Mouse (Mus musculus) thymus, postnatal 36 days (tissue): ENCODE results near the gene Six4.
"Not testable (repeated sequence)": the region's sequence is repeated elsewhere in the genome, so short reads cannot be mapped to it uniquely, and the experiment has no call there.

Source experiments
- DNase-seq, 2 experiments: peaks; one replicate each; pipeline ENCODE4 v3.0.0; 2022; ENCODE audit warnings: mixed read lengths in 2 of 2

Six4 gene

DNA sequence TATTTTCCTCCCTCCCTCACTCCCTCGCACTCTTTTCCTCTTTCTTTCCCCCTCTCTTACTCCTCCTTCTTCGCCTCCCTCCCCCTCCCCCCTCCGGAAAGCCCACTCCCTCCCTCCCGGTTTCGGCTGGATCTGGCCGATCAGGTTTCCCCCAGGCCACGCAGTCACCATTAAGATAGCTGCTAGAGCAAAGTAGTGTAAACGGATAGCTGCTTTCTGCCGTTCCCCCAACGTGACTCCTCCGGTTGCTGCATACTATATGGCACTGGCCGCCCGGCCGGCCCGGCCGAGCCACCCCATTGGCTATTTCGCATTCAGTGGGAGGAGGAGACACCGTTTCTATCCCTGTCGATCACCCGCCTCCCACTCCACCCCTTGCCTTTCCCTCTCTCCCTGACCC, at the start of gene Six4:
Gene Six4 (minus strand): TSS at position 261 of the 400 bp plus-strand sequence.
- peak; percentile 2 to 14 for DNase-seq

DNA sequence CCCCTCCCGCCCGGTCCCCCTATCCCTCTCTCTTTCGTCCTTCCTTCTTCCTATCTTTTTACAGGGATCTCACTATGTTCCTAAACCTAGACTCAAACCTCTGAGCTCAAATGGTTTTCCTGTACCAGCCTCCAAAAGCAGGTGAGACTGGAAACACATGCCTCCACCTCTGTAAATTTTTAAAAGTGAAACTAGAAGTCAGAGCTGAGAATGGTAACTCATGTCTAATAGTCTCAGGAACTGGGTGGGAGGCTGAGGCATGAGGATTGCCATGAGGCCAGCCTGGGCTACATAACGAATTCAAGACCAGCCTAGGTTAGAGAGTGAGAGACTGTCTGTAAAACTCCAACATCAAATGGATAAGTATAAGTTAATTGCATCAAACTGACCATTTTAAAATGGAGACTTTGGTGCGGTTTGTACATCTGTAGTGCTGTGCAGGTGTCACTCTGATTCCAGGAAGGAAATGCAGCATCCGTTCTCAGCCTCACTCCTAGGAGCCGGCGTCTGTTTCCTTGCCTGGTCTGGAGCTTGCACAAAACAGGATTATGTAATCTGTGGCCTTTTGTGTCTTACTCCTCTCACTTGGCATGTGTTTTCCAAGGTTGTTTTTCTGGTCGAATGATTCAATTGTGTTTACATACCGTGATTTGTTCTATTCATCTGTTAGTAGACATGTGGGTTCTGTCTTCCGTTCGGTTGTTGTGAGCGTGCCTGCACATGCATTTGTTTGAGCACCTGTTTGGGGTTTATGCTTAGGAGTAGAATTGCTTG, 49.3 kb upstream of the Six4 start:
- peak; percentile 23 to 26 for DNase-seq

DNA sequence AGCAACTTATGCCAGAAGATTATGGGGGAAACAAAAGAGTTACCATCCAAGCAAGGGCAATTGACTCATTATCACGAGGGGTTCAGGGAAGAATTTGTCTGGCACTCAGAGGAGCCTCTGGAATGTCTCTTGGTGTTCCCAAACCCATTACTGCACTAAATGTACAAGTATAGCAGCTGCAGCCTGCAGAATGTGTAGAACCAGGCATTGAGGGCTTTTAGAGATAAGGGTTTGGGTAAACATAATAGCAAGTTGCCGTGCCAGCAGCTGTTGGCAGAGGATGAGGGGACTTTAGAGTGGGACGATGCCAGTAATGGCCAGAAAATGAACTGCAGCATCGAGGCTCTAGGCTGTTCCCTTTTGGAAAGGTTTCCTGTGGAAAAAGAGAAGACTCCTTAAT, 47.1 kb upstream of the Six4 start:
- no peak for DNase-seq

GRCm38 (mm10) chr12:73154150-73154549, 40.9 kb upstream of the Six4 start:
- no peak for DNase-seq

GRCm38 (mm10) chr12:73151038-73151437, 37.8 kb upstream of the Six4 start:
- not testable (repeated sequence) for DNase-seq

DNA sequence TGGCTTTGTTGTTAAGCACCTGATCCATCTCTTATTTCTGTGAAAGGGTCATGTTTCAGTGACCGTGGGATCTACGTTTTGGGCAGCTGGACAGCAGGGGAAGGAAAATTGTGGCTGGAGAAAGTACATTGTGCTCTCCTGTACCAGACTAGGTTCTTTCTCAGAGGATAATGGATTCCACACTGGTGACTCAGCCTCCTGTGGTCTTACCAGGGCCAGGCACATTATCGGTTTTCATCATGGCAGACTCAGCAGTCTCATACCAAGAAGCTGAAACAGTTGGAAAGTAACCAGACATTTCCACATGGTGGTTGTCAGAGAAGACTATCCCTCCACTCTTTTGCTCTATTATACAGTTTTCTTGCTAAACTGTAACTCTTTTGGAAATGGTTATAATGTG, 34.0 kb upstream of the Six4 start:
- no peak for DNase-seq

GRCm38 (mm10) chr12:73140732-73141131, 27.5 kb upstream of the Six4 start:
- no peak for DNase-seq

- DNase-seq: no peak
Observed at GRCm38 (mm10) chr12:73125250-73125649, 12.0 kb upstream of the Six4 start.

- peak; percentile 74 to 82 for DNase-seq
Observed at GRCm38 (mm10) chr12:73123093-73124041, 10.1 kb upstream of the Six4 start, which contains the start of gene Mnat1. Mnat1 (plus strand) TSS chr12:73123717.

GRCm38 (mm10) chr12:73112326-73113087, 749 bp downstream of the Six4 start:
- peak; percentile 6 to 8 for DNase-seq

GRCm38 (mm10) chr12:73111561-73112325, 1.5 kb downstream of the Six4 start:
- peak in 1 of 2 experiments; percentile 16 for DNase-seq

GRCm38 (mm10) chr12:73110431-73111111, 2.7 kb downstream of the Six4 start:
- no peak for DNase-seq

- DNase-seq: no peak
Observed at GRCm38 (mm10) chr12:73107821-73108220, 5.4 kb downstream of the Six4 start.

- DNase-seq: no peak
Observed at GRCm38 (mm10) chr12:73103713-73104112, 9.5 kb downstream of the Six4 start.

DNA sequence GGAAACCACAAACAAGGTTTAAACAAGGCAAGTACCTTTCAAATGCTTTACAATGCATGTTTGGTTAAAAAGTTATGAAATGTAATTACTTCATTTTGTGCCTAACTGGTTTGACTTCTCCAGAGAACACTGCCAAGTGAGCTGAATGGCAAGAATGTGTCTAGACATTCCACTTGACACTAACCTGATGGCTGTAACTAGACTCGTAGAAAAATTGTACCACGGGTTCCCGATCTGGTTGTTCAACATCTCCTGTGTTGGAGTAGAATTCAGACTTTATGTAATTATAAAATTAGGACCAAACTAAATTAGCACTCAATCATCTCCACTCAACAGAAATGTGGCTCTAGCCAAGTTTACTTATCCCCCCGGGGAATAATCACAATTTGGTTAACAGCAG, 14.7 kb downstream of the Six4 start:
- no peak for DNase-seq

DNA sequence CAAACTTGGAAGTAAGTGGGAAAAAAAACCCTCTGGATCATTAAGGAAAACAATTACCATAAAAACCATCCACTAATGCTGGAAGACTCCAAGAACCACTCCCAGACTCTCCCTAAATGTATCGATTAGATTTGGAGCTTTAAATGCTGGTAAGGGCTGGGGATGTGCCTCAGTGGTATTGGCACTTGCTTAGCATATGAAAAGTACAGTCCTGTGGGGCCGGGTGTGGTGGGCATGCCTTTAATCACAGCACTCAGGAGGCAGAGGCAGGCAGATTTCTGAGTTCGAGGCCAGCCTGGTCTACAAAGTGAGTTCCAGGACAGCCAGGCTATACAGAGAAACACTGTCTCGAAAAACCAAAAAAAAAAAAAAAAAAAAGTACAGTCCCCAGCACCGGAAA, 17.1 kb downstream of the Six4 start:
- not testable (repeated sequence) for DNase-seq

DNA sequence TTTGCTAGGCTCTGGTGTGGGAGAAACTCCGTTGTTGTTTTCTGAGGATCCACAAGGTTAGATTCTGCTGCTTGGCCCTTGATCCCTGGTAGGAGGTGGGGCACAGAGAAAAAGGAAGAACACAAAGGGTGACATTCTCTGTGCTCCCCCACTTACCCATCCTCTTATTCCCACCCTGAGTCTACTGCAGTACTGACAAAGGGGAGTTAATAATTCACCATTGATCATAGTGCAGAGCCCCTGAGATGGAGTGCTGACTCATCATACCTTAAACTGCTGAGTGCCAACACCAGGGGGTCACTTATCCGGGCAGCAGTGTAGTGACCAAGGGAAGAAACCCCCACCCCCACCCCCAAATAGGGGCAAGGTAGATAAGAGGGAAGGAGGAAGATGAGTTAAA, 18.7 kb downstream of the Six4 start:
- DNase-seq: no peak

DNA sequence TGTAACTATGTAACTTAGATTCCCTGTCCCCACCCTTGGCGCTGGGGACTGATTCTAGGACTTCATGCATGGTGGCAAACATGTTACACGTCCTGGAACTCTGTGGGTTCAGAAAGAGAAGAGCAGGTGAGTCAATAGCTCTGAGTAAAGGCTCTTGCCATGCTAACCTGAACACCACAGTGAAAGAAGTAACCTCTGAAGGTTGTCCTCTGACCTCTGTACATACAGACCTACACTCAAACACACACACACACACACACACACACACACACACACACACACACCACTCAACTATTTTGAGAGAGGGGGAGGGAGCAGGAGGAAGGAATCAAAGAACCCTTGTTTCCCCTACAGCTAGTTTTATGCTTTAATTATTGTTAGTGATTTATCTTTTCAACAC, 19.1 kb downstream of the Six4 start:
- no peak for DNase-seq

DNA sequence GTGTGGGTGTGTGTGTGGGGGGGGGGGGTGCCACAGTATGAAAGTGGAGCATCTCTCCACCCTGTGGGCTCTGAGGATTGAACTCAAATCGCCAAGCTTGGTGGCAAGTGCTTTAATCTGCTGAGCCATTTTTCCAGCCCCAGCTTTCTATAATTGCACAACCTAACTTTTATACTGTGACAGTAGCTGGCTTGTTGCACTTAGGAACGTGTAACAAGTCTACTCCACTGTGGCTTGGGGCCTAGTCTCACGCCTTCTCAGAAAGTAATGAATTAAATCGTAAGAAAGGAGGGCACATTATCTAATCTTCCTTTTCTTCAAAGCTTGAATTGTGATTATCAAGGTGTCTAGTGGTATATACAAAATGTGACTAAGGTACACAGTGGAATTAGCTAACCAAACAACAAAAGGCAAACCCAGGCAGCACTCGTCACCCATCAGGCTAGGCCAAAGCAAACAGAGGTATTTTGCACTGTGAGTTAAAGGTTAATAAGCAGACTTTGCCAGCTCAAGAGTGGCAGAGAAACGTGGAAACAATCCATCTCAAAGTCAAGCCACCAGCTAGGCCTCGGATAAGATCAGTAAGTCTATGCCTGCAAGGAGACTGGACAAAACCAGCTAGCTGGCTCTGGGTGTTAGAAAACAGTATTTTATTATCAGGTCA, 22.5 kb downstream of the Six4 start:
- no peak for DNase-seq

DNA sequence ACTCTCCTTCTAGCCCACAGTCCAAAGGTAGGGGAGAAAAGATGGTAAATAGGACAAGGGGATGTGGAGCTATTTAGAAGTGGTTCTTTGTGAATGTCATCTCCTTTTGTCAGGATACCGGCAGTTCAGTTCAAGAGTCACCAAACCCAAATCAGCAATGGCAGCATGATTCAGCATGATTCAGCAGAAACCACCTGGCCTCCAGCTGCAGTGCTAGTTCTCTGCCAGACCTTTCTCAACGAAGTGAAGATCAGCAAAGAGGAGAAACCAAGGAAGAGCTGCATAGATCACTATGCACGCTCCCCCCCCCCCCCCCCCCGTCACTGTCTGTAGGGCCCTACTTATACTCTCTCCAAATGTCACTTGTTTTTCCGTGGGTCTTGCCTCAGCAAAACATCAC, 24.3 kb downstream of the Six4 start:
- no peak for DNase-seq

DNA sequence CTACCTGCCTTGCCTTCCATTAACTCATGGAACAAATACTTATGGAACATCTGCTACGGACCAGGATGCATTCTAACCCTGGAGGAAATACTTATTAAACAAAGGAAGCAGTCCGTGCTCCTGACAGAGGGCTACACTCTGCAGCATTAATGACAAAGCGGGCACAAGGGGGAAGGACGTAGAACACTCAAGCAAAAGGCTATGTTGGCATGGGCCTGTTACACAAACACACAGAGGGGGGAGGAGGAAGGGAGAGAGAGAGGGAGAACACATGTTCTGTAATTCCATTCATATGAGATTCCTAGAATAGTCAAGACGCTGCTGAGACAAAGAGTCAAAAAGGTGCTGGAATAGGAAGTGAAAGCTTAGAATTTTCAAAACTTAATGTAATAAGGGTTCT, 24.8 kb downstream of the Six4 start:
- DNase-seq: no peak
